Mouse (Mus musculus) myocyte (in vitro differentiated cells): ENCODE data around the gene Arpc1b.

Experiments
- MYOG ChIP-seq, 3 experiments: IDR thresholded peaks; one replicate each; pipeline ENCODE4 v1.6.1; 2011; ENCODE audit warnings: control low read depth in 2 of 3, low read depth in 2 of 3, mild to moderate bottlenecking in 2 of 3; ENCODE audit not compliant: insufficient read length in 2 of 3, control insufficient read depth in 1 of 3, insufficient read depth in 1 of 3
- POLR2A ChIP-seq: IDR thresholded peaks from one replicate; pipeline ENCODE4 v1.6.1; 2011; ENCODE audit warnings: low read depth, mild to moderate bottlenecking, control low read depth, moderate library complexity; ENCODE audit not compliant: insufficient read length
- POLR2AphosphoS2 ChIP-seq: IDR thresholded peaks from one replicate; pipeline ENCODE4 v1.6.1; 2011; ENCODE audit warnings: low read depth, control low read depth; ENCODE audit not compliant: insufficient read length
- TCF3 ChIP-seq: IDR thresholded peaks from one replicate; pipeline ENCODE4 v1.6.1; 2011; ENCODE audit warnings: low read depth, control low read depth; ENCODE audit not compliant: insufficient read length

DNA sequence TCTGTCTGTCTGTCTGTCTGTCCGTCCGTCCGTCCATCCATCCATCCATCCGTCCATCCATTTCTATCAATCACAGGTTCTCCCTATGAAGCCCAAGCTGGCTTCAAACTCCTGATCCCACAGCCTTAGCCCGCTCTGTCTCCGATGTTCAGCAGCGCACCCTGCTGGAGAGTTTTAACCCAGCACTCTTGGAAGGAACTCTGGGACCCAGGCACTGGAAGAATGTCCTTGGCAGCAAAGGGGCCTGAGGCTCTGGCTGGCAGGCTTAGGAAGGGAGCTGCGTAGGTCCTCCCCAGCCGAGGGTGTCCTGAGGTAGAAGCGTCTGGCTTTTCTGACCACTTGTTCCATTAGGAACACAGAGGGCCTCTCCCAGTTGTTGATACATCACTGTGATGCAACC lies 2.9 kb downstream of the Arpc1b start:
- no peak for TF ChIP-seq MYOG (IDR thresholded peaks at IDR 0.05; ENCODE audit: control insufficient read depth in 1 of 3, insufficient read depth in 1 of 3, insufficient read length in 2 of 3, low read depth in 2 of 3)
- TF ChIP-seq POLR2A: no peak
- TF ChIP-seq POLR2AphosphoS2: no peak
- no peak for TF ChIP-seq TCF3
